ENCODE assay signal across 29 mouse cellular contexts in genomic region chr5:40877756-40878155, GRCm38 (mm10).
"Had no signal": no experiment of that assay in that cellular context is flagged by ENCODE, and none has a peak within 500 bp of the region (broad histone marks: within the 10 kb centered on the region; RNA-seq: fewer than 3 reads in every experiment).

No protein-coding gene starts in this region.

- H3K9ac ChIP-seq: limb, embryonic 12.5 days; limb, embryonic 13.5 days; limb, embryonic 15.5 days; liver, embryonic 12.5 days; liver, embryonic 13.5 days; liver, embryonic 14.5 days; liver, embryonic 15.5 days; liver, postnatal 0 days; lung, embryonic 14.5 days; lung, embryonic 15.5 days; midbrain, embryonic 12.5 days; midbrain, embryonic 13.5 days; midbrain, embryonic 15.5 days had no signal

- ATAC-seq: liver, embryonic 12.5 days; liver, postnatal 0 days; lung, postnatal 0 days; midbrain, embryonic 13.5 days had no signal

- DNase-seq: left cerebral cortex, postnatal 4 days; liver; liver, embryonic 13.5 days; liver, postnatal 0 days; lung, adult 18-20 months; lung, adult 2 months; lung, embryonic 14.5 days; lung, postnatal 10 days; lung, postnatal 14 days; lung, postnatal 36 days; lung, postnatal 4 days had no signal

- H3K36me3 ChIP-seq: limb, embryonic 10.5 days; limb, embryonic 12.5 days; limb, embryonic 13.5 days; limb, embryonic 15.5 days; liver, embryonic 12.5 days; liver, embryonic 13.5 days; liver, embryonic 15.5 days; lung, embryonic 15.5 days; midbrain, embryonic 12.5 days; midbrain, embryonic 13.5 days; midbrain, embryonic 15.5 days had no signal

- H3K9me3 ChIP-seq: limb, embryonic 10.5 days; limb, embryonic 12.5 days; limb, embryonic 13.5 days; limb, embryonic 15.5 days; liver, embryonic 12.5 days; liver, embryonic 13.5 days; liver, embryonic 15.5 days; lung, embryonic 15.5 days; megakaryocyte, embryonic 14.5 days; midbrain, embryonic 12.5 days; midbrain, embryonic 13.5 days; midbrain, embryonic 15.5 days had no signal

- H3K4me2 ChIP-seq: limb, embryonic 12.5 days; limb, embryonic 13.5 days; limb, embryonic 15.5 days; liver, embryonic 11.5 days; liver, embryonic 12.5 days; liver, embryonic 13.5 days; liver, embryonic 15.5 days; lung, embryonic 14.5 days; lung, embryonic 15.5 days; midbrain, embryonic 11.5 days; midbrain, embryonic 12.5 days; midbrain, embryonic 13.5 days; midbrain, embryonic 15.5 days had no signal

- H3K4me1 ChIP-seq: limb, embryonic 10.5 days; limb, embryonic 12.5 days; limb, embryonic 13.5 days; limb, embryonic 15.5 days; liver, embryonic 12.5 days; liver, embryonic 13.5 days; liver, embryonic 15.5 days; lung, embryonic 15.5 days; megakaryocyte, embryonic 14.5 days; midbrain, embryonic 12.5 days; midbrain, embryonic 13.5 days; midbrain, embryonic 15.5 days had no signal

- H3K27ac ChIP-seq: left cerebral cortex, adult 2 months; limb, embryonic 10.5 days; limb, embryonic 12.5 days; limb, embryonic 13.5 days; limb, embryonic 15.5 days; liver, embryonic 12.5 days; liver, embryonic 13.5 days; liver, embryonic 14.5 days; liver, embryonic 15.5 days; lung, embryonic 15.5 days; macrophage; midbrain, embryonic 12.5 days; midbrain, embryonic 13.5 days; midbrain, embryonic 15.5 days had no signal

- H3K4me3 ChIP-seq: left cerebral cortex, adult 2 months; limb, embryonic 10.5 days; limb, embryonic 12.5 days; limb, embryonic 13.5 days; limb, embryonic 15.5 days; liver, embryonic 12.5 days; liver, embryonic 13.5 days; liver, embryonic 15.5 days; lung, embryonic 15.5 days; megakaryocyte, embryonic 14.5 days; midbrain, embryonic 12.5 days; midbrain, embryonic 13.5 days; midbrain, embryonic 15.5 days; myocyte had no signal

- H3K27me3 ChIP-seq: limb, embryonic 12.5 days; limb, embryonic 13.5 days; limb, embryonic 15.5 days; liver, embryonic 12.5 days; liver, embryonic 13.5 days; liver, embryonic 15.5 days; lung, embryonic 15.5 days; megakaryocyte, embryonic 14.5 days; midbrain, embryonic 12.5 days; midbrain, embryonic 13.5 days; midbrain, embryonic 15.5 days had no signal
